Mouse (Mus musculus) kidney, postnatal 0 days (tissue): Measurements from ENCODE around the gene Pax8. TPM values are rescaled to one million over a fixed set of nuclear protein-coding genes. Genes with fewer than 3 reads are reported as not detected.

ENCODE experiments used
- ATAC-seq: fragments of 200-750 bp; cut with Nextera tagmentation; replicated peaks from 2 replicates; pipeline ENCODE4 v1.8.0; 2017; ENCODE audit warnings: low read depth, moderate number of reproducible peaks, moderate TSS enrichment, moderate library complexity; ENCODE audit not compliant: low FRiP score
- DNase-seq: peaks from one replicate; pipeline ENCODE4 v3.0.0-alpha.2; 2016; ENCODE audit warnings: low spot score
- H3K27ac ChIP-seq: fragments of 300-500 bp; sonication (generic); 2 replicates; pipeline ENCODE4 v1.5.1; 2014; ENCODE audit warnings: mild to moderate bottlenecking
- H3K27me3 ChIP-seq: fragments of 300-500 bp; sonication (generic); 2 replicates; pipeline ENCODE4 v1.6.1; 2014; ENCODE audit warnings: low read length, mixed read lengths; ENCODE audit not compliant: insufficient read depth
- H3K36me3 ChIP-seq: fragments of 300-500 bp; sonication (generic); 2 replicates; pipeline ENCODE4 v1.6.1; 2014; ENCODE audit warnings: low read length, mixed read lengths; ENCODE audit not compliant: insufficient read depth
- H3K4me1 ChIP-seq: fragments of 300-500 bp; sonication (generic); replicated peaks from 2 replicates; pipeline ENCODE4 v1.6.1; 2014; ENCODE audit warnings: antibody characterized with exemption, low read length, mixed read lengths; ENCODE audit not compliant: insufficient read depth
- H3K4me2 ChIP-seq: fragments of 300-500 bp; sonication (generic); 2 replicates; pipeline ENCODE4 v1.6.1; 2014; ENCODE audit warnings: mild to moderate bottlenecking, low read length, moderate library complexity, mixed read lengths
- H3K4me3 ChIP-seq: fragments of 300-500 bp; sonication (generic); replicated peaks from 2 replicates; pipeline ENCODE4 v1.5.1; 2014; ENCODE audit warnings: low read depth, low read length
- H3K9ac ChIP-seq: fragments of 300-500 bp; sonication (generic); 2 replicates; pipeline ENCODE4 v1.6.1; 2014; ENCODE audit warnings: low read depth, low read length
- H3K9me3 ChIP-seq: fragments of 300-500 bp; sonication (generic); replicated peaks from 2 replicates; pipeline ENCODE4 v1.6.1; 2016; ENCODE audit warnings: low read length, inconsistent platforms, mixed read lengths
- CTCF ChIP-seq: IDR thresholded peaks from 2 replicates; pipeline ENCODE4 v1.5.1; 2016; ENCODE audit warnings: antibody characterized with exemption, low read depth, mild to moderate bottlenecking, moderate library complexity
- WGBS: fragments of 180-500 bp; shearing (Covaris S2); extraction: QIAGEN DNeasy Blood & Tissue Kit; methylation state at CpG from one replicate; pipeline ENCODE4 v1.1.7; 2014; 5-methylcytosine and 5-hydroxymethylcytosine counted together
- polyA plus RNA-seq: library from polyadenylated mRNA; unstranded; fragments of >200 nt; fragmentation: Nextera tagmentation; extraction: Ambion mirVana; gene quantifications from 2 replicates; pipeline ENCODE4 v1.2.1, GENCODE M21; 2015

Pax8 gene
- polyA plus RNA-seq, 1 experiment from 2014 or later: 116 TPM

- no peaks in the 10 kb centered on the region for H3K4me1 ChIP-seq
- no peak for DNase-seq
- no peaks in the 10 kb centered on the region for H3K36me3 ChIP-seq
- 79% methylated on average over 3 of the region's 3 CpGs for WGBS
- no peak overlapping the region for H3K27ac ChIP-seq
- no peak overlapping the region for H3K9ac ChIP-seq
- no peaks in the 10 kb centered on the region for H3K27me3 ChIP-seq
- TF ChIP-seq CTCF: no peak
- ATAC-seq: no peak
- no peak overlapping the region for H3K4me3 ChIP-seq
- H3K4me2 ChIP-seq: no peak overlapping the region
- H3K9me3 ChIP-seq: no peaks in the 10 kb centered on the region
Observed at GRCm38 (mm10) chr2:24383636-24384035, 91.8 kb downstream of the Pax8 start.

- 77% methylated on average over 9 of the region's 9 CpGs for WGBS
- no peaks in the 10 kb centered on the region for H3K36me3 ChIP-seq
- no peak overlapping the region for H3K9ac ChIP-seq
- H3K9me3 ChIP-seq: no peaks in the 10 kb centered on the region
- no peak overlapping the region for H3K27ac ChIP-seq
- no peak overlapping the region for H3K4me3 ChIP-seq
- no peaks in the 10 kb centered on the region for H3K4me1 ChIP-seq
- no peak for TF ChIP-seq CTCF
- no peaks in the 10 kb centered on the region for H3K27me3 ChIP-seq
- H3K4me2 ChIP-seq: no peak overlapping the region
- no peak for DNase-seq
- no peak for ATAC-seq
Observed at GRCm38 (mm10) chr2:24382456-24383230, 92.8 kb downstream of the Pax8 start.

GRCm38 (mm10) chr2:24378747-24379450, 96.5 kb downstream of the Pax8 start:
- DNase-seq: no peak
- no peaks in the 10 kb centered on the region for H3K4me1 ChIP-seq
- H3K27me3 ChIP-seq: no peaks in the 10 kb centered on the region
- H3K36me3 ChIP-seq: no peaks in the 10 kb centered on the region
- no peak overlapping the region for H3K4me3 ChIP-seq
- TF ChIP-seq CTCF: no peak
- no peak overlapping the region for H3K9ac ChIP-seq
- ATAC-seq: no peak
- WGBS: 80% methylated on average over 5 of the region's 5 CpGs
- no peaks in the 10 kb centered on the region for H3K9me3 ChIP-seq
- no peak overlapping the region for H3K27ac ChIP-seq
- H3K4me2 ChIP-seq: no peak overlapping the region

Other genes starting within 250 kb of the Pax8 start
- gene Il1f5, start 198.6 kb downstream of the Pax8 start, polyA plus RNA-seq: 0.45 TPM in 2 replicates
- not detected in 2 replicates for gene Il1f10, start 184.4 kb downstream of the Pax8 start, polyA plus RNA-seq
- gene Il1rn, start 138.7 kb downstream of the Pax8 start, polyA plus RNA-seq: 0.92 TPM in 2 replicates
- 2.2 and 2.3 TPM in 2 replicates for gene Psd4, start 108.0 kb downstream of the Pax8 start, polyA plus RNA-seq